In the genomic region with DNA sequence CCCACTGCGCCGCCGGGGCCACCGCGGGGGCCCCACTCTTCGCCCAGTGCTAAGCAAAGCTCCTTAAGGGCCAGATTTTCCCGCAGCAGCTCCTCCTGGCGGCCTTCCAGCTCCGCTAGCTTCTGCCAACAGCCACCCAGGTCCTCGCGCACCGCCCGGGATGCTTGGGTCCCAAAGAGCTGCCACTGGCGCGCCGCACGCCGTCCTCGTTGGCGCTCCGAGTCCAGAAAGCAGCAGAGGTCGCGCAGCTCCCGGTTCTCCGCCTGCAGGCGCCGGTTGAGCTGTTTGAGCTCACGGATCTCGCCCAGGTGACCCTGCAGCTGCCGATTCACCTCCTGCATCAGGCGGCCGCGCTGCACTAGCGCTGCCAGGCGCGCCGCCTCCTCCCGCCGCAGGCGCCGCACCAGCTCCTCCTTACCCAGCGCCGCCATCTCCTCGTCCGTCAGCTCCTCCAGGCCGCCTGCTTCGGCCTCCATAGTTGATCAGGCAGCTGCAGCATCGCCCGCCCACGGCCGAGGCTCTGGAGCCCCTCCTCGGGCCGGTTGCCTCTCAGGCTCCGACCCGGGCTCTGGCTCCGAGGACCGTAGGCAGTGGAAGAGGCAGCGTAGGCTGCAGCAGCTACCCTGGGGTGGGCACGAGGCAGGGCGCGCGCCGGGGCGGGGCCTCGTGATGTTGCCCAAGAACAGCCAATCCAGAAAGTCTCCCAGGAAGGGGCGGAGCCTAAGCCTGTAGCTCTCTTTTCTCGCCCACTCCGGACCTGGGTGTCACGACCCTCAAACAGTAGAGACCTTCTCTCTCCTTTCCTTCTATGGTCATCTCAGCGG, we compare ENCODE assay signal across 8 mouse cellular contexts. TPM values are rescaled to one million over a fixed set of nuclear protein-coding genes. Genes with fewer than 3 reads are reported as not detected.
DNase-seq lines count a peak whose midpoint lies in the region; ATAC-seq and TF ChIP-seq lines count a peak whose summit lies in the region.

No protein-coding gene starts in this region.

- 0 out of 6 replicates have a peak, but pooled peaks of 1 of the 3 experiments have one; percentile 9 for TF ChIP-seq CTCF in MEL (IDR thresholded peaks at IDR 0.05 in 2 of 3, conservative IDR thresholded peaks at IDR 0.05 in 1 of 3; ENCODE audit: control insufficient read depth in 1 of 3, insufficient read depth in 1 of 3, low read depth in 2 of 3, low read length in 3 of 3, poor library complexity in 1 of 3, severe bottlenecking in 1 of 3)
- TF ChIP-seq CTCF in cerebellum, adult 2 months (IDR thresholded peaks at IDR 0.05; ENCODE audit: borderline replicate concordance, insufficient read depth, low read depth, low read length) = no peak
- TF ChIP-seq CTCF in lung, postnatal 0 days (IDR thresholded peaks at IDR 0.05) = peak; percentile 35

- ATAC-seq in lung, postnatal 0 days = peak; percentile 92

- H3K4me2 ChIP-seq in lung, postnatal 0 days (replicated peaks; ENCODE audit: low read depth, low read length) = peak overlapping the region; percentile 98

- peak overlapping the region; percentile 51 for H3K27ac ChIP-seq in MEL (ENCODE audit: control insufficient read depth, low read depth, low read length)
- peak overlapping the region; percentile 96 for H3K27ac ChIP-seq in cerebellum, adult 2 months (ENCODE audit: insufficient read depth, low read length)
- peak overlapping the region; percentile 93 for H3K27ac ChIP-seq in hindbrain, embryonic 10.5 days
- peak overlapping the region; percentile 92 for H3K27ac ChIP-seq in lung, postnatal 0 days (ENCODE audit: low read length)

- peak; percentile 79 to 89 for TF ChIP-seq POLR2A in MEL (IDR thresholded peaks at IDR 0.05; ENCODE audit: control insufficient read depth in 1 of 2, insufficient read depth in 1 of 2, low read depth in 1 of 2, low read length in 2 of 2, poor library complexity in 1 of 2)
- peak; percentile 94 for TF ChIP-seq POLR2A in cerebellum, adult 2 months (IDR thresholded peaks at IDR 0.05; ENCODE audit: borderline replicate concordance, insufficient read depth, low read length)

- H3K4me1 ChIP-seq in MEL (ENCODE audit: control insufficient read depth in 1 of 2, insufficient read depth in 2 of 2, low read length in 2 of 2) = peaks cover 0 to 31% of the 10 kb centered on the region in 2 experiments
- peaks cover 10% of the 10 kb centered on the region for H3K4me1 ChIP-seq in cerebellum, adult 2 months (ENCODE audit: control insufficient read depth, insufficient read depth, low read length)
- peaks cover 54% of the 10 kb centered on the region for H3K4me1 ChIP-seq in hindbrain, embryonic 10.5 days (replicated peaks)
- H3K4me1 ChIP-seq in lung, postnatal 0 days (ENCODE audit: insufficient read depth, low read depth, low read length) = peaks cover 13% of the 10 kb centered on the region

- no peak for TF ChIP-seq RAD21 in MEL (IDR thresholded peaks at IDR 0.05; ENCODE audit: low read depth, low read length)

- WGBS in cerebellum, adult 2 months = under 1% methylated on average over 69 of the region's 70 CpGs
- under 1% methylated on average over 70 of the region's 70 CpGs for WGBS in hindbrain, embryonic 10.5 days
- under 1% methylated on average over 63 of the region's 70 CpGs for WGBS in lung, postnatal 0 days

- TF ChIP-seq EP300 in MEL (IDR thresholded peaks at IDR 0.05; ENCODE audit: low read depth in 1 of 2, low read length in 2 of 2) = no peak
- no peak for TF ChIP-seq EP300 in lung, postnatal 0 days (IDR thresholded peaks at IDR 0.05)

- H3K9ac ChIP-seq in MEL (ENCODE audit: control insufficient read depth, low read depth, low read length, poor library complexity, severe bottlenecking) = peak overlapping the region; percentile 89
- peak overlapping the region; percentile 74 for H3K9ac ChIP-seq in lung, postnatal 0 days (replicated peaks; ENCODE audit: low read depth)

- peaks cover 18% of the 10 kb centered on the region for H3K79me2 ChIP-seq in MEL (ENCODE audit: control insufficient read depth, insufficient read depth, low read length, poor library complexity)

- DNase-seq in MEL (ENCODE audit: low read depth, low spot score) = peak; percentile 96
- DNase-seq in cerebellum, adult 2 months = peak; percentile 97 to 98
- DNase-seq in forelimb bud, embryonic 11.5 days (ENCODE audit: low read depth, low spot score) = peak; percentile 88
- DNase-seq in hindbrain, embryonic 10.5 days (ENCODE audit: low spot score) = peak; percentile 95
- DNase-seq in layer of hippocampus, adult 9-11 months = peak; percentile 97
- peak; percentile 97 for DNase-seq in lung, postnatal 0 days (ENCODE audit: low spot score)
- DNase-seq in ovary, postnatal 14 days (ENCODE audit: low spot score) = peak; percentile 89
- DNase-seq in thymus, postnatal 14 days = peak; percentile 97

- peaks cover 0 to 5% of the 10 kb centered on the region in 2 experiments; a peak in 2 of 4 replicates for H3K36me3 ChIP-seq in MEL (ENCODE audit: control insufficient read depth in 1 of 2, insufficient read depth in 2 of 2, low read length in 2 of 2)
- H3K36me3 ChIP-seq in hindbrain, embryonic 10.5 days = peaks cover 16% of the 10 kb centered on the region
- H3K36me3 ChIP-seq in lung, postnatal 0 days (ENCODE audit: insufficient read depth, low read length) = no peaks in the 10 kb centered on the region

- no peaks in the 10 kb centered on the region for H3K9me3 ChIP-seq in MEL (replicated peaks; ENCODE audit: insufficient read depth, low read length)
- H3K9me3 ChIP-seq in hindbrain, embryonic 10.5 days = no peaks in the 10 kb centered on the region
- no peaks in the 10 kb centered on the region for H3K9me3 ChIP-seq in lung, postnatal 0 days (ENCODE audit: low read length)

- H3K27me3 ChIP-seq in MEL (ENCODE audit: control insufficient read depth in 1 of 2, insufficient read depth in 2 of 2, low read length in 2 of 2) = no peaks in the 10 kb centered on the region
- H3K27me3 ChIP-seq in cerebellum, adult 2 months (ENCODE audit: control insufficient read depth, insufficient read depth, low read length) = no peaks in the 10 kb centered on the region
- peaks cover 22% of the 10 kb centered on the region for H3K27me3 ChIP-seq in hindbrain, embryonic 10.5 days (ENCODE audit: insufficient read depth, poor library complexity, severe bottlenecking)
- H3K27me3 ChIP-seq in lung, postnatal 0 days (replicated peaks; ENCODE audit: insufficient read depth, low read length) = no peaks in the 10 kb centered on the region

- H3K4me3 ChIP-seq in MEL (ENCODE audit: control insufficient read depth in 1 of 2, insufficient read depth in 1 of 2, low read depth in 2 of 2, low read length in 2 of 2) = peak overlapping the region; percentile 77
- H3K4me3 ChIP-seq in cerebellum, adult 2 months (replicated peaks; ENCODE audit: insufficient read depth, low read depth, low read length) = peak overlapping the region; percentile 77
- H3K4me3 ChIP-seq in hindbrain, embryonic 10.5 days = peak overlapping the region; percentile 92
- H3K4me3 ChIP-seq in lung, postnatal 0 days (ENCODE audit: low read depth, low read length) = peak overlapping the region; percentile 79

TF ChIP-seq in MEL, 35 proteins besides CTCF, POLR2A, EP300 and RAD21 (continues in another document):
- TF ChIP-seq NRF1 (IDR thresholded peaks at IDR 0.05; ENCODE audit: insufficient read depth, low read depth, low read length, poor library complexity, severe bottlenecking) = no peak
- no peak for TF ChIP-seq KAT2A (conservative IDR thresholded peaks at IDR 0.05; ENCODE audit: low read depth, low read length)
- TF ChIP-seq CHD1 (IDR thresholded peaks at IDR 0.05; ENCODE audit: low read depth, low read length) = no peak
- TF ChIP-seq ZMIZ1 (IDR thresholded peaks at IDR 0.05; ENCODE audit: low read depth, low read length) = peak; percentile 76
- peak; percentile 74 for TF ChIP-seq MXI1 (IDR thresholded peaks at IDR 0.05; ENCODE audit: low read depth, low read length)

RNA-seq across cellular contexts. Expression of gene Ccdc85b, which starts 0.6 kb away (rescaled TPM):
- total RNA-seq in MEL (2012; rRNA removed) = 3.6 and 4.1 TPM in 2 replicates
- 1 to 10 TPM in 1 of 2 experiments, not detected in 1; 7.6 TPM for polyA plus RNA-seq in MEL (2012; ENCODE audit: insufficient read depth in 1 of 2, insufficient read length in 2 of 2, low read depth in 1 of 2, low replicate concordance in 2 of 2, missing spikeins in 1 of 2)
- polyA plus RNA-seq in cerebellum, adult 2 months (2012; rRNA removed) = 31.0 and 32.5 TPM in 2 replicates
- 6.9 and 8.6 TPM in 2 replicates for polyA plus RNA-seq in hindbrain, embryonic 10.5 days (2016; fragmentation: Nextera tagmentation; extraction: Ambion mirVana)
- polyA plus RNA-seq in lung, postnatal 0 days (2015; fragmentation: Nextera tagmentation; extraction: Ambion mirVana) = 14.4 and 18.0 TPM in 2 replicates

RNA-seq across cellular contexts. Expression of gene Fibp, which starts 3.3 kb away (rescaled TPM):
- 21.9 and 28.3 TPM in 2 replicates for total RNA-seq in MEL (2012; rRNA removed)
- polyA plus RNA-seq in MEL (2012; ENCODE audit: insufficient read depth in 1 of 2, insufficient read length in 2 of 2, low read depth in 1 of 2, low replicate concordance in 2 of 2, missing spikeins in 1 of 2) = 10 to 100 TPM in 1 of 2 experiments, not detected in 1; 63.5 TPM
- 140 and 146 TPM in 2 replicates for polyA plus RNA-seq in cerebellum, adult 2 months (2012; rRNA removed)
- polyA plus RNA-seq in hindbrain, embryonic 10.5 days (2016; fragmentation: Nextera tagmentation; extraction: Ambion mirVana) = 99.5 and 122 TPM in 2 replicates
- 133 and 135 TPM in 2 replicates for polyA plus RNA-seq in lung, postnatal 0 days (2015; fragmentation: Nextera tagmentation; extraction: Ambion mirVana)

RNA-seq across cellular contexts. Expression of gene Fosl1, which starts 9.8 kb away (rescaled TPM):
- 1.1 and 2.0 TPM in 2 replicates for total RNA-seq in MEL (2012; rRNA removed)
- 1 to 10 TPM in 1 of 2 experiments, not detected in 1; 3.1 TPM for polyA plus RNA-seq in MEL (2012; ENCODE audit: insufficient read depth in 1 of 2, insufficient read length in 2 of 2, low read depth in 1 of 2, low replicate concordance in 2 of 2, missing spikeins in 1 of 2)
- polyA plus RNA-seq in cerebellum, adult 2 months (2012; rRNA removed) = not detected in 2 replicates
- polyA plus RNA-seq in hindbrain, embryonic 10.5 days (2016; fragmentation: Nextera tagmentation; extraction: Ambion mirVana) = not detected in 2 replicates
- polyA plus RNA-seq in lung, postnatal 0 days (2015; fragmentation: Nextera tagmentation; extraction: Ambion mirVana) = 0.31 TPM in 1 of 2 replicates, not detected in the other

RNA-seq across cellular contexts. Expression of gene Ctsw, which starts 11.2 kb away (rescaled TPM):
- 0.15 TPM in 1 of 2 replicates, not detected in the other for total RNA-seq in MEL (2012; rRNA removed)
- under 1 TPM in 1 of 2 experiments, not detected in 1; 0.39 TPM for polyA plus RNA-seq in MEL (2012; ENCODE audit: insufficient read depth in 1 of 2, insufficient read length in 2 of 2, low read depth in 1 of 2, low replicate concordance in 2 of 2, missing spikeins in 1 of 2)
- polyA plus RNA-seq in cerebellum, adult 2 months (2012; rRNA removed) = 1.2 and 1.5 TPM in 2 replicates
- polyA plus RNA-seq in hindbrain, embryonic 10.5 days (2016; fragmentation: Nextera tagmentation; extraction: Ambion mirVana) = 2.0 and 3.0 TPM in 2 replicates
- 2.6 and 2.8 TPM in 2 replicates for polyA plus RNA-seq in lung, postnatal 0 days (2015; fragmentation: Nextera tagmentation; extraction: Ambion mirVana)

RNA-seq across cellular contexts. Expression of gene Efemp2, which starts 16.6 kb away (rescaled TPM):
- total RNA-seq in MEL (2012; rRNA removed) = 7.5 and 10.4 TPM in 2 replicates
- polyA plus RNA-seq in MEL (2012; ENCODE audit: insufficient read depth in 1 of 2, insufficient read length in 2 of 2, low read depth in 1 of 2, low replicate concordance in 2 of 2, missing spikeins in 1 of 2) = 10 to 100 TPM in 1 of 2 experiments, not detected in 1; 17.7 TPM
- 43.3 and 43.4 TPM in 2 replicates for polyA plus RNA-seq in cerebellum, adult 2 months (2012; rRNA removed)
- polyA plus RNA-seq in hindbrain, embryonic 10.5 days (2016; fragmentation: Nextera tagmentation; extraction: Ambion mirVana) = 62.7 and 71.3 TPM in 2 replicates
- 91.8 and 96.1 TPM in 2 replicates for polyA plus RNA-seq in lung, postnatal 0 days (2015; fragmentation: Nextera tagmentation; extraction: Ambion mirVana)

Comparison
In these comparisons a context has a peak if more than half of its experiments do, and no peak if none do; other contexts are left out.
1. Peak in every context shown above with its lines: DNase-seq, ATAC-seq, H3K4me3 ChIP-seq and H3K27ac ChIP-seq.